Mouse (Mus musculus) monocyte, adult 5-6 weeks (primary cell): ENCODE results near the gene Daxx. TPM values are rescaled to one million over a fixed set of nuclear protein-coding genes. Genes with fewer than 3 reads are reported as not detected.
"Not testable (repeated sequence)": the region's sequence is repeated elsewhere in the genome, so short reads cannot be mapped to it uniquely, and the experiment has no call there.

ENCODE experiments used
- ATAC-seq: fragments of 153-309, 156-312 bp; replicated peaks from 2 replicates; pipeline ENCODE4 v1.8.0; 2017; ENCODE audit warnings: mild to moderate bottlenecking; ENCODE audit not compliant: low TSS enrichment, insufficient number of reproducible peaks, severe bottlenecking, poor library complexity, low FRiP score
- total RNA-seq: library from RNA; stranded (forward); fragments of 200-1000, 200-491, 200-594 nt; gene quantifications from 3 replicates; pipeline ENCODE4 v1.2.3, GENCODE M21; 2017

Daxx gene
- 38.2 to 72.8 TPM (median 49.3 TPM) in 3 replicates for total RNA-seq

DNA sequence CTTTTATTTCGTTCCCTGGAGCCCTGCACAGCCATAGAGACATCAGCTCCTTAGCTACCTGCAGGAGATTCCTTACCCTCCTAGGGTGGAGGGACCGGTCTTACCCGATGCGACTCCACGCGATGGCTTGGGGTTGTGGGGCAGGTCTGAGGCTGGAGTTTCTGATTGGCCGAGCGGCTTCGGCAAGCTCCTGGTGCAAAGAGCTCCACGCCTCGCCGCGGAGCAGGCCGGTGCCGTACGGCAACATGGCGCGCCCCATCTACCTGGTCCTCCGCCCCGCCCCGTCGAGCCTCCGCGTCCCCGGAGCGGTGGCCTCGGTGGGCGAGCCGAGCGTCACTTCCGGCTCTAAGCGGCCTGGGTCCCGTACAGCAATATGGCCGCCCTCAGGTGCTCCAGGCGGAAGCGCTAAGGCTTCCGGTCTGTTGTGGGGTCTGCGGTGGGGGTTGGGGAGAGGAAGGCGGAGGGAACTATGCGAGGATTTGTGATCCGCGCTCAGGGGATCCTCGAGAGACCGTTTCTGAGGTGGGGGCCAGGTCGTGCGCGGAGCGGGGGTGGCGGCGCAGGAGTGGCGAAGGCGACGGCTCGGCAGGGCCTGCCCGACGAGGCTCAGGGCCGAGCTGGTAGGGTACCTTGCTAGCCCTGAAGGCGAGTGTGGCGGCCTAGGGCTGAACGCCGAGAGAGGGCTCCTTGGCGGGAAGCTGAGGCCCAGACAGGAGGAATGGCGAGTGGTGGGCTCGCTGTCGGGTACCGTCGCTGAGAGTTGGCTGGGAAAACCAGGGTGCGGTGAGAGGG, at the start of gene Daxx:
TSS of gene Daxx (plus strand) at position 338 of the 792 bp plus-strand sequence.
- peak; percentile 88 for ATAC-seq

DNA sequence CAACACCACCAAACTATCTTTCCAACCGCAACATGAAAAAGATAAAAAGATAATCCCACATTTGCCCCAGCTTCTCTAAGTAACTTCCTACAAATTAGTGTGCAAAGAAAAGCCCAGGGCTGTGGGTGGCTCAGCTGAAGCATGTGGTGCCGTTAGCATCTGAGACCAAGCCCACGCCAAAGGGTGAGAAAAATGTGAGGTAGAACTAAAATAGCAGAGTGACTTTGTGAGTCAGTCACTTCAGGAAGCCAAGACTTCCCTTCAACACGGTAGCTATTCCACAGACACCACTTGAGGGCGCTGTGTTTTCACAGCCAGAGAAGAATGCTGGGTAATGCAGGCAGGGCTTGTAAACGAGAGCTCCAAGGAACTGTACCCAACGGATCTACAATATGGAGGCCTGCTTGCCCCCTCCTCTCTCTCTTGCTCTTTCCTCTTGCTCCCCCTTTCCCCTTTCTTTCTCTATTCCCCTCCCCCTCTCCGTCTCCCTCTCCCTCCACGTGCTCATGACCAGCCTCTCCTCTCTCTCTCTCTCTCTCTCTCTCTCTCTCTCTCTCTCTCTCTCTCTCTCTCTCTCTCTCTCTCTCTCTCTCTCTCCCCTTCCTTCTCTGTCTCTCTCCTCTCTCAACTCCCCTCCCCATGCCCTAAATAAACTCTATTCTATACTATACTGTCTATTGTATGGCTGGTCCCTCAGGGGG, 43.7 kb upstream of the Daxx start:
- ATAC-seq: peak; percentile 90

DNA sequence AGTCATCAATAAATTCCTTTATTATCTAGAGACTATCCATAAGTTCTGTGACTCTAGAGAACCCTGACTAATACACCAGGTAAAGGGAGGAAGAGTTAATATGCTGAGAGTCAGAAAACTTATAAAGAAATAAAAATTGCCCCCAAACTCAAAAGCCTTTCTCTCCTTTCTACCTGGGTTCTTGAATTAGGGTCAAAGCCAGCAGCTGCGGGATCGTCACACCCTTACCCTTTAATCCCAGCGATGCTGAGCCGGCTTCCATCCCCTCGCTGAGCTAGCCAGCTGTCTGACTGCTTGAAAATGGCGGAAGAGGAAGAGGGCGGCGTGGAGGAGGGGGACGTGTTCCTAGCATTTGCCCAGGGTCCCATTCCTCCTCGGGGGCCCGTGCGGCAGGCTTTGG, 35.7 kb upstream of the Daxx start, which contains the start of gene Gm7029:
TSS of gene Gm7029 (plus strand) at position 301 of the 400 bp plus-strand sequence.
- ATAC-seq: not testable (repeated sequence)

DNA sequence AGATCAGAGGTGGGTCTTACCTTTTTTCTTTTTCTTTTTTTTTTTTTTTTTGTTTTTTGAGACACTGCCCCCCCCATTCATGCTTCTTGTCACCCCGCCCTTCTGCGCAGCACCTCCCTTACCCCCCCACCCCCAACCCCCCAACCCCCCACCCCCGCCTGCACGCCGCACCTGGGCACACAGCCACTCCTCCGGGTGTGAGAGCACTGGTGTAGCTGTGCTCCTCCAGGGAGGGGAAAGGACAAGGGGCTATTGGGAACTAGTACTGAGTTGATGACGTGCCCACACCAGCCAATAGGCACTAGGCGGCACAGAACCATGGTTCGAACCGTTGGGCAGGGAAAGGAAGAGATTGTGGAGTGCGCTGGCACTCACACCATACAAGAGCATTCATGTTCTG, 34.8 kb upstream of the Daxx start:
- ATAC-seq: no peak

DNA sequence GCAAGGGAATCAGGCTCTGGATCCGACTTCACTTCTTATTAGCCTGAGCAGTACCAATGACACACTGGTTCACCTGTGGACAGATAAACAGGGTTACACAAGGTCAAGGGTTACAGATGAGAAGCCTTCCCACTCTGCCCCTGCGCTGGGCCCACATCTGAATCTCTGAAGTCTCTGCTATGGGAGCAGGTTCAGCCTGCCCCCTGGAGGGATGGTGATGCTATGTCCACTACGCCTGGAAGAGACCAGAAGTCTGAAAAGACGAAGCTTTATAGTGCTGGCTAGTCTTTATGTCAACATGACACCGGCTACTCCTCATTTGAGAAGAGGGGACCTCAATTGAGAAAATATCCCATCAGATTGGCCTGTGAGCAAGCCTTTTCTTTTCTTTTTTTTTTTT, 33.4 kb upstream of the Daxx start:
- ATAC-seq: 0 out of 2 replicates have a peak, but pooled peaks have one; percentile 22

DNA sequence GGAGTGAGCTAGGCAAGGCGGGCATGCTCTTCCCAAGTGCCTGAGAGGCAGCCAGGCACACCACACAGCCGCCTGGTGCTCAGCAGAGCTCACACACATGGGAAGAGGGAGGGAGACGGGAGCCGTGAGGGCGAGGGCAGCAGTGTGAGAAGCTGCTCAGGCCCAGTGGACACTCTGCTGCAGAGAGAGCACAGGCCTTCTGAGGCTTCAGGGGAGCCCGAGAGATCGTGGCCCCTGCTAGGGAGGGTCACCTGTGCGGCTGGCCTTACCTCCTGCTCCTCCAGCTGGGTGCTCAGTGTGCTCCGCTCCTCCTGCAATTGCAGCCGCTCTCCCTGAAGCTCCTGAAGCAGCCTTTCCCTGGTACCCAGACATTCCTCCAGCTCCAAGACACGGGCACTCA, 24.9 kb upstream of the Daxx start:
- not testable (repeated sequence) for ATAC-seq

DNA sequence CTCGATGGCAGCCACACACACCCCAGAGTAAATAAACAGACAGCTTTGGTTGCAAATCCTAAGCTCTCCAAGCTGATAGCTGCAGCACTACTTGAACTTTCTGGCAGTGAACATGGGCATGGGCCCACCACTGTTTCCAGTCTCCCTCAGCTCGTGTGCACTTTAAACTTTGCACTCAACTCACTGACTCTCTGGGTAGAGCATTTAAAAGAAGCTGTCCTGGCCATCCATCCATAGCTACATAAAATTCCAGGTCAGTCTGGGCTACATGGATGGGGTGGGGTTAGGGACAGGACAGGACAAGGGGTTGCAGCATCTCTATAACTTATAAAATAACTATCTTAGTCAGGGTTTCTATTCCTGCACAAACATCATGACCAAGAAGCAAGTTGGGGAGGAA, 21.4 kb upstream of the Daxx start:
- ATAC-seq: not testable (repeated sequence)

DNA sequence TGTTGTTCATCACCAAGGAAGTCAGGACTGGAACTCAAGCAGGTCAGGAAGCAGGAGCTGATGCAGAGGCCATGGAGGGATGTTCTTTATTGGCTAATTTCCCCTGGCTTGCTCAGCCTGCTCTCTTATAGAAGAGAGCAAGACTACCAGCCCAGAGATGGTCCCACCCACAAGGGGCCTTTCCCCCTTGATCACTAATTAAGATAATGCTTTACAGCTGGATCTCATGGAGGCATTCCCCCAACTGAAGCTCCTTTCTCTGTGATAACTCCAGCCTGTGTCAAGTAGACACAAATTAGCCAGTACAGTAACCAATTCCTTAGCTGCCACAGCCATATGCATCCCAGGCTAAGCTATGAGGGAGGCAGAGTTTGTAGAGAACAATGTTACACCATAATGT, 21.0 kb upstream of the Daxx start:
- not testable (repeated sequence) for ATAC-seq

DNA sequence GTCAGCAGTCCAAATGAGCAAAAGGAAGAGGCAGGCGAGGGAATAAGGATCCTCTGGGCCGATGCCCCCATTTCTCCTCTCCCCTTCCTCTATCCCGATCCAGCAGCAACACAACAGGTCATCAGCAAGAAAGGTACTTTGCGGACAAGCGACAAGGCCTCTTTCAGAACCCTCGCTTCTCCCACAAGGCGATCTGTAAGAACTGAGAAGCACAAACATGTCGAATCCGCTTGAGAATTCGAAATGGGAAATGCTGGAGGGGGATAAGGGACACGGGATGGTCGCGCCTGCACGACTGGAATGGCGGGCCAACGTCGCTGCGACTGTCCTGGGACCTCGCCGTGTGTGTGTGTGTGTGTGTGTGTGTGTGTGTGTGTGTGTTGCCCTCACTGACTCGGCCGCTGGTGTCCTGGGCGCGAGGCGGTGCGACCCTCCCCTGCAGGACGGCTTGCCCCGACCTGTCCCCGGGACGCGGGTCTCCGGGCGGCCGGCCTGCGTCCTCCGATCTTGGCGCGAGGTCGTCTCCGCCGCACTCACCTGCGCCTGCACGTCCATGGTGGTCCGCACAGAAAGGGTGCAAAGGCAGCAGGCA, 19.2 kb upstream of the Daxx start:
- ATAC-seq: not testable (repeated sequence)

DNA sequence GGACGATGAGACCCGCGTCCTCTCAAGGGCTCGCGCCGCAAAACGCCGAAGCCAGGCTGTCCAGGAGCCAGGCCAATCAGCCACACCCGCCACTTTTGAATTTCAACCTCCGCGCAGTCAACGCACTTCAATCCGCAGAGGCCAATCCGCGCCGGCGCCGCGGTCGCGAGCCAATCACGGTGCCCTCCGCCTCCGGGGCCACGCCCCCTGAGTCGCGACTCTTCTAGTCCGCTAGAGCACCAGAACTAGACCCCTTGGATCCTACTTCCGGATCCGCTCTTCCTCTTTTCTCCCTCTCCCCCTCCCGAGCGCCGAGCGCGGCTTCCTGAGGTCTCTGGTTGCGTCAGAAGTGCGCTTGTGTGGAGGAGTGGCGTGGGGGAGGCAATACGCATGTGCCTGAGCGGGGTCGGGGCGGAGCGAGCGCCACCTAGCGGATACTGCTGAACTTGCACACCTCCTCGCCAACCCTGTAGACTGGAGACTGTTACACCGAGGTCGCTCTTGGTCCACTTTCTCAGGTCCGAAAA, 18.6 kb upstream of the Daxx start, which contains the start of gene Kifc1:
TSS of gene Kifc1 (minus strand) at position 129 of the 527 bp plus-strand sequence.
- ATAC-seq: peak; percentile 97

DNA sequence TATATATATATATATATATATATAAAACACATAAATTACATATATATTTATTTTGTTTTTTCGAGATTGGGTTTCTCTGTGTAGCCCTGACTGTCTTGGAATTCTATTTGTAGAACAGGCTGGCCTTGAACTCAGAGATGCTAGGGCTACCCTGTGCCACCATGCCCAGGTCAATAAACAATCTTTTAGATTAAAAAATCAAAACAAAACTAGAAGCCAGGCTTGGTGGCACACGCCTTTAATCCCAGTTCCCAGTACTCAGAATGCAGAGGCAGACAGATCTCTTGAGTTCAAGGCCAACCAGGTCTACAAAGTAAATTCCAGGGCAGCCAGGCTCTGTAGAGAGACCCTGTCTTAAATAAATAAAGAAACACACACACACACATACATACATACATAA, 17.9 kb upstream of the Daxx start:
- ATAC-seq: no peak

DNA sequence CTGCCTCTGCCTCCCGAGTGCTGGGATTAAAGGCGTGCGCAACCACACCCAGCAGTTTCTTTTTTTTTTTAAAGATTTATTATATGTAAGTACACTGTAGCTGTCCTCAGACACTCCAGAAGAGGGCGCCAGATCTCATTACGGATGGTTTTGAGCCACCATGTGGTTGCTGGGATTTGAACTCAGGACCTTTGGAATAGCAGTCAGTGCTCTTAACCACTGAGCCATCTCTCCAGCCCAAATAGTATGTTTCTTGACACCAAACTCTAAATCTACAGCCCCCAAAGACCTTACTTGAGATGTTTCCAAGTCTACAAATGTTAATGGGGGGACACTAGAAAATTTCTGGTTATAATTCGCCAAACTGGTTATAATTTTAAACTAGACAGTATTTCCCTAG, 17.3 kb upstream of the Daxx start:
- ATAC-seq: not testable (repeated sequence)

DNA sequence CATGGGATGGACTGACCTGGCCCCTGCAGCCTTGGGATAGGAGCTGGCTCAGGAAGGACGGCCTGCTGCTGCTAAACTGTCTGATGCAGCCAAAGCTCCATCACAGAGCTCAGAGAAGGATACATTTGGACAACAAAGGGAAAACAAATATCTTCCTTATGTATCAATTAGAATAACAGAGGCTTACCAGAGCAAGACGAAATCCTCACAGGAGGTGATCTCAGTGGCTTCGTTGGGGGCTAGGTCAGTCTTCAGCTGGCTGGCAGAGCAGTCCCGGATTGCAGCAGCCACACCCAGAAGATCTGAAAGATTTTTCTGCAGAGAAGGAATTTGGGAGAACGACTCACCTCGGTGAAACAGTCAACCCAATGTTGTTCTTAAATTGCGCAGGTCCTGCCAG, 16.8 kb upstream of the Daxx start:
- ATAC-seq: no peak

DNA sequence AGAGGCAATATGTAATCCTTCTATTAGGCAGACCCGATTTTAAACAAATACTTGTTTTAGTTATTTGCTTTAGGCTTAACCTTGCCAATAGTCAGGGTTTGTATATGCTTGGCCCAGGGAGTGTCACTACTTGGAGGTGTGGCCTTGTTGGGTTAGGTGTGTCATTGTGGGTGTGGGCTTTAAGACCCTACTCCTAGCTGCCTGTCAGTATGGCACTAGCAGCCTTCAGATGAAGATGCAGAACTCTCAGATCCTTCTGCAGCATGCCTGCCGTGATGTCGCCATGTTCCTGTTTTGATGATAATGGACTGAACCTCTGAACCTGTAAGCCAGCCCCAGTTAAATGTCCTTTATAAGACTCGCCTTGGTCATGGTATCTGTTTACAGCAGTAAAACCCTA, 16.2 kb upstream of the Daxx start:
- not testable (repeated sequence) for ATAC-seq

DNA sequence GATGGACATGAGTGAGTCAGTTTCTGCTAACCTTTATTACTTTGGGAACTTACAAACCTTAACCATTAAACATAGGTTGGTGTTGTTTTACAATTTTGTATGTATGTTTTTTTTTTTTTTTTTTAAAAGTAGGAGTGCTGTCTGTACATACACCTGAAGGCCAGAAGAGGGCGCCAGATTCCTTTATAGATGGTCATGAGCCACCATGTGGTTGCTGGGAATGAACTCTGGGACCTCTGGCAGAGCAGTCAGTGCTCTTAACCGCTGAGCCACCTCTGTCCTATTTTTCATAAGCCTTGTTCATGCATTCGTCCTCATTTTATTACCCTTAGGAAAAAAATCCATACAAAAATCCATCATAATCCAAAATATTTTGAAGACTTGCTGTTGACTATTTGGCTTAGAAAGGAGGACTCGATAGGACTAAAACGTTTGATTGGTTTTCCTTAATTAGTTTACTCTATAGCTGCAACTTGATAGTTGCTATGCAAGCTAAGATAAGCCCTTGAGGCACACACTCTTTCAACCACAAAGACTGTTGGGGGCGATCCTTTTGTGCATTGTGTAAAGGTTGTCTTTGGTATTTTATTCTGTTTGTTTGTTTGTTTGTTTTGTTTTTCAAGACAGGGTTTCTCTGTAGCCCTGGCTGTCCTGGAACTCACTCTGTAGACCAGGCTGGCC, 12.0 kb upstream of the Daxx start:
- ATAC-seq: no peak

DNA sequence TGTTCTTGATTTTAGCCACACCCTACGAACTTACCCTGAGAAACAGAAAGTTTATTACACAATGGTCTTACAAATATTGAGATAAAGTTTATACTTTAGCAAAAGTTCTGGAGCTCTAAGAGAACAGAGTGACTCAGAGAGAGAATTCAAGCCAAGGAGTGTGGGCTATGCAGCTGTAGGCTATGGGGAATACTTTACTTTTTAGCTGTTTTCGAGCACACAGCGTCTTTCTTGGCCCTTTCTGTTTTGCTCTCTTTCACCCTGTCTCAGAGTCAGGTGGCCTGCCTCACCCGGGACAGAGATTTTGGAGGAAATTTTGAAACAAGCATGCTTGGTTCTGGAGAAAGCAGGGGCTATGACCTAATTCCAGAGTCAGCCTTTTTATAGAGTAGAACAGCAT, 11.0 kb upstream of the Daxx start:
- ATAC-seq: not testable (repeated sequence)

DNA sequence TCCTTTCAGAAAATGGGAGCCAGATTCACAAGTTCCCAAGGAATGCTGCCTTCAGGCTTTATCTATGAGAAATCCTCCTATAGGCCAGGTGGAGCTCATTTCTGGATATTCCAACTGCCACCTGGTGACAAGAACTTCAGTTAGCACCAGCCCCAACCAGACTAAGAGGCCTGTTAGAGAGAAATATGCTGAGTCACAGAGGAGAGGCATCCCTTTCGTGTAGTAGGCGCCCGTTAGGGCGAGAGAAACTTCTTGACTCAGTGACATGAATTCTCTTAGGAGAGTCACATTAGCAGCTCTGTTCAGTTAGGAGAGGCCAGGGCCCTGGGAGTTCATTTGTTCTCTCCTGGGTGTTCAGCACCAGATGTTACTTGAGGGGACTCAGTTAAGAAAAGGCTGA, 9.6 kb upstream of the Daxx start:
- 0 out of 2 replicates have a peak, but pooled peaks have one; percentile 16 for ATAC-seq

DNA sequence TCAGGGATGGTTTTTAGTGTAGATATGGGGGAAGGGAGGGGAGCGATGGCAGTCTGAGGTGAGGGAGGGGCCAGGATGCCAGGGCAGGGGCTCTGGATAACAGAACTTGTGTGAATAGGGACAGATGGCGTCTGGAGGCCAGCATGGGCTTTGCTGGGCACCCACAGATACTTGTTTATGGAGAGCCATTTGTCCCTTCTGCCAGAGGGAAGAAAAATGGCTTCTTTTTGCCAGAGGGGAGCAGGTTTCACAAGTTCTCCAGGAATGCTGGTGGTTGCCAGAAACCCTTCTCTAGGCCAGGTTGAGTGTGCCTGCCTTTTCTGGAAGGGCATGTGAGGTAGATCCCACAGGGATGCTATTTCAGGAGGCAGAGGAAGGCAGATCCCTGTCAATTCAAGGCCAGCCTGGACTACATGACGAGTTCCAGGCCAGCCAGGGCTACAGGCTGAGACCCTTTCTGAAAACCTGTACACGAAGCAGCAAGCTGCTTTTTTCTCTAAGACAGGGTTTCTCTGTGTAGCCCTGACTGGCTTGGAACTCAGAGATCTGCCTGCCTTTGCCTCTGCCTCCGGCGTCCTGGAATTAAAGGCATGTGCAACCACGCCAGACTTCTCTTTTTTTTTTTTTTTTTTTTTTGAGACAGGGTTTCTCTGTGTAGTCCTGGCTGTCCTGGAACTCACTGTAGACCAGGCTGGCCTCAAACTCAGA, 8.8 kb upstream of the Daxx start:
- ATAC-seq: no peak
